In genomic region chr4:109980321-109981082, GRCm38 (mm10) we compare ENCODE assay signal across 10 mouse cellular contexts. TPM values are rescaled to one million over a fixed set of nuclear protein-coding genes. Genes with fewer than 3 reads are reported as not detected.
DNase-seq lines count a peak whose midpoint lies in the region; ATAC-seq and TF ChIP-seq lines count a peak whose summit lies in the region.
"Had no signal": no experiment of that assay in that cellular context is flagged by ENCODE, and none has a peak within 500 bp of the region (broad histone marks: within the 10 kb centered on the region; RNA-seq: fewer than 3 reads in every experiment).

No protein-coding gene starts in this region.

- no peak for TF ChIP-seq POLR2A in heart, adult 2 months (IDR thresholded peaks at IDR 0.05; ENCODE audit: insufficient read depth, low read depth, low read length)

- intact Hi-C loops in heart, adult 2 months (cut with DNase I) = no loop called here

- WGBS in heart, embryonic 14.5 days = 13% methylated on average over 29 of the region's 29 CpGs
- WGBS in heart, adult 2 months = 30% methylated on average over 28 of the region's 29 CpGs
- 2% methylated on average over 20 of the region's 29 CpGs for WGBS in forebrain, embryonic 13.5 days
- WGBS in limb, embryonic 15.5 days = 8% methylated on average over 29 of the region's 29 CpGs

- H3K36me3 ChIP-seq in heart, embryonic 14.5 days (ENCODE audit: control insufficient read depth, insufficient read depth, low read length) = no peaks in the 10 kb centered on the region
- no peaks in the 10 kb centered on the region for H3K36me3 ChIP-seq in heart, adult 2 months (ENCODE audit: control insufficient read depth, insufficient read depth, low read length)
- H3K36me3 ChIP-seq in forebrain, embryonic 13.5 days (ENCODE audit: poor library complexity, severe bottlenecking) = peaks cover 20% of the 10 kb centered on the region
- H3K36me3 ChIP-seq in limb, embryonic 15.5 days = no peaks in the 10 kb centered on the region

- H3K4me2 ChIP-seq in heart, embryonic 14.5 days (ENCODE audit: low read length) = peak overlapping the region; percentile 49
- H3K4me2 ChIP-seq in forebrain, embryonic 13.5 days = peak overlapping the region; percentile 79
- H3K4me2 ChIP-seq in limb, embryonic 15.5 days = peak overlapping the region; percentile 32; the same call in 1 of the 2 replicates

- DNase-seq in heart, adult 2 months = no peak
- DNase-seq in ES-CJ7 (ENCODE audit: low read depth, low spot score) = peak; percentile 48
- DNase-seq in right cerebral cortex, postnatal 14 days = no peak
- DNase-seq in kidney, adult 18-20 months = no peak
- DNase-seq in adrenal gland, postnatal 36 days = no peak
- DNase-seq: cerebellum, adult 11 months; kidney, adult 8-10 months had no signal

- TF ChIP-seq EP300 in heart, adult 2 months (IDR thresholded peaks at IDR 0.05; ENCODE audit: insufficient read depth, low read depth, low read length) = no peak

- no peak overlapping the region for H3K27ac ChIP-seq in heart, embryonic 14.5 days (replicated peaks in 1 of 2; ENCODE audit: control insufficient read depth in 1 of 2, insufficient read depth in 1 of 2, low read depth in 2 of 2, low read length in 2 of 2)
- no peak overlapping the region for H3K27ac ChIP-seq in heart, adult 2 months
- H3K27ac ChIP-seq in forebrain, embryonic 13.5 days = peak overlapping the region; percentile 92
- no peak overlapping the region for H3K27ac ChIP-seq in limb, embryonic 15.5 days

- H3K9me3 ChIP-seq in heart, embryonic 14.5 days (ENCODE audit: control insufficient read depth, low read length) = no peaks in the 10 kb centered on the region; the same call in 1 of the 2 replicates
- no peaks in the 10 kb centered on the region for H3K9me3 ChIP-seq in forebrain, embryonic 13.5 days (replicated peaks)
- H3K9me3 ChIP-seq in limb, embryonic 15.5 days = no peaks in the 10 kb centered on the region

- no peaks in the 10 kb centered on the region for H3K79me2 ChIP-seq in heart, adult 2 months (replicated peaks; ENCODE audit: control insufficient read depth, insufficient read depth, low read length)

- H3K27me3 ChIP-seq in heart, embryonic 14.5 days (ENCODE audit: control insufficient read depth, insufficient read depth, low read length) = peaks cover 96% of the 10 kb centered on the region
- H3K27me3 ChIP-seq in heart, adult 2 months (ENCODE audit: control insufficient read depth, insufficient read depth, low read length) = peaks cover 77% of the 10 kb centered on the region
- H3K27me3 ChIP-seq in forebrain, embryonic 13.5 days = peaks cover 93% of the 10 kb centered on the region
- H3K27me3 ChIP-seq in limb, embryonic 15.5 days = peaks cover 98% of the 10 kb centered on the region

- no peak for ATAC-seq in heart, embryonic 14.5 days (ENCODE audit: insufficient number of reproducible peaks, insufficient read depth, low FRiP score, low read depth)
- no peak for ATAC-seq in forebrain, embryonic 13.5 days
- no peak for ATAC-seq in limb, embryonic 15.5 days (ENCODE audit: insufficient number of reproducible peaks, low FRiP score, low TSS enrichment, low read depth)

- H3K4me1 ChIP-seq in heart, embryonic 14.5 days (ENCODE audit: control insufficient read depth in 2 of 2, insufficient read depth in 2 of 2, low read length in 2 of 2) = peaks cover 5 to 31% of the 10 kb centered on the region in 2 experiments; a peak in 3 of 4 replicates
- H3K4me1 ChIP-seq in heart, adult 2 months (ENCODE audit: control insufficient read depth, insufficient read depth, low read length) = no peaks in the 10 kb centered on the region; the same call in 1 of the 2 replicates
- H3K4me1 ChIP-seq in forebrain, embryonic 13.5 days = peaks cover 50% of the 10 kb centered on the region
- peaks cover 55% of the 10 kb centered on the region for H3K4me1 ChIP-seq in limb, embryonic 15.5 days

- TF ChIP-seq CTCF in heart, adult 2 months (IDR thresholded peaks at IDR 0.05) = no peak

- H3K9ac ChIP-seq in heart, embryonic 14.5 days (ENCODE audit: low read length) = no peak overlapping the region
- no peak overlapping the region for H3K9ac ChIP-seq in heart, adult 2 months (ENCODE audit: low read depth, low read length)
- H3K9ac ChIP-seq in forebrain, embryonic 13.5 days = peak overlapping the region; percentile 97
- no peak overlapping the region for H3K9ac ChIP-seq in limb, embryonic 15.5 days

- H3K4me3 ChIP-seq in heart, embryonic 14.5 days (ENCODE audit: control insufficient read depth in 1 of 2, insufficient read depth in 1 of 2, low read depth in 1 of 2, low read length in 2 of 2) = peak overlapping the region in 1 of 2 experiments; percentile 24; a peak in 2 of 4 replicates
- no peak overlapping the region for H3K4me3 ChIP-seq in heart, adult 2 months
- H3K4me3 ChIP-seq in forebrain, embryonic 13.5 days = peak overlapping the region; percentile 70
- H3K4me3 ChIP-seq in limb, embryonic 15.5 days = peak overlapping the region; percentile 24

RNA-seq across cellular contexts. Expression of gene Dmrta2, which starts 2.6 kb away (rescaled TPM):
- not detected in 2 replicates for polyA plus RNA-seq in heart, embryonic 14.5 days (2014; fragmentation: Nextera tagmentation; extraction: Ambion mirVana)
- total RNA-seq in heart, adult 2 months (2021) = under 1 TPM in 1 of 2 experiments, not detected in 1; 0.09 TPM
- polyA plus RNA-seq in heart, adult 2 months (2012; rRNA removed) = 0.04 TPM in 1 of 2 replicates, not detected in the other
- polyA plus RNA-seq in forebrain, embryonic 13.5 days (2015; fragmentation: Nextera tagmentation; extraction: Ambion mirVana) = 6.1 and 7.1 TPM in 2 replicates
- 0.09 and 0.17 TPM in 2 replicates for polyA plus RNA-seq in limb, embryonic 15.5 days (2015; fragmentation: Nextera tagmentation; extraction: Ambion mirVana)
- total RNA-seq in adrenal gland, postnatal 36 days (2021) = under 1 TPM in 1 of 2 experiments, not detected in 1; 0.13 TPM
